Mouse (Mus musculus) embryo, embryonic 9.5 days (tissue): ENCODE measurements around the gene Nek7.
A peak's percentile ranks its signal among the peaks of the same experiment; 100 is the strongest.

Experiments used
- DNase-seq: peaks from one replicate; pipeline ENCODE4 v3.0.0-alpha.2; 2017; ENCODE audit errors: extremely low spot score

Nek7 gene

GRCm38 (mm10) chr1:138619996-138620461 is at the start of gene Nek7:
TSS of gene Nek7 (minus strand) at chr1:138620141.
- DNase-seq, result peak; percentile 63

- no peak for DNase-seq
Observed at GRCm38 (mm10) chr1:138662342-138662741, 42.4 kb upstream of the Nek7 start.

- DNase-seq, result no peak
Observed at GRCm38 (mm10) chr1:138654212-138654611, 34.3 kb upstream of the Nek7 start.

GRCm38 (mm10) chr1:138644991-138645390 is 25.1 kb upstream of the Nek7 start:
- DNase-seq, result no peak

GRCm38 (mm10) chr1:138643306-138643830 is 23.4 kb upstream of the Nek7 start:
- no peak for DNase-seq

GRCm38 (mm10) chr1:138640934-138641461 is 21.1 kb upstream of the Nek7 start:
- DNase-seq, result no peak

GRCm38 (mm10) chr1:138637850-138638249 is 17.9 kb upstream of the Nek7 start:
- no peak for DNase-seq

GRCm38 (mm10) chr1:138634561-138634960 is 14.6 kb upstream of the Nek7 start:
- DNase-seq, result no peak

- DNase-seq, result no peak
Observed at GRCm38 (mm10) chr1:138628919-138629318, 9.0 kb upstream of the Nek7 start.

- no peak for DNase-seq
Observed at GRCm38 (mm10) chr1:138628486-138628885, 8.5 kb upstream of the Nek7 start.

GRCm38 (mm10) chr1:138627804-138628203 is 7.9 kb upstream of the Nek7 start:
- DNase-seq, result no peak

GRCm38 (mm10) chr1:138626288-138626687 is 6.3 kb upstream of the Nek7 start:
- DNase-seq, result no peak

GRCm38 (mm10) chr1:138623870-138624269 is 3.9 kb upstream of the Nek7 start:
- no peak for DNase-seq

GRCm38 (mm10) chr1:138622831-138623230 is 2.9 kb upstream of the Nek7 start:
- DNase-seq, result no peak

- DNase-seq, result no peak
Observed at GRCm38 (mm10) chr1:138622431-138622830, 2.5 kb upstream of the Nek7 start.

GRCm38 (mm10) chr1:138619114-138619971 is 598 bp downstream of the Nek7 start:
- peak; percentile 91 for DNase-seq

- peak; percentile 84 for DNase-seq
Observed at GRCm38 (mm10) chr1:138618012-138618354, 2.0 kb downstream of the Nek7 start.

GRCm38 (mm10) chr1:138617279-138618011 is 2.5 kb downstream of the Nek7 start:
- DNase-seq, result no peak

- DNase-seq, result no peak
Observed at GRCm38 (mm10) chr1:138615388-138615787, 4.6 kb downstream of the Nek7 start.

GRCm38 (mm10) chr1:138614552-138615287 is 5.2 kb downstream of the Nek7 start:
- DNase-seq, result no peak

- no peak for DNase-seq
Observed at GRCm38 (mm10) chr1:138612177-138612576, 7.8 kb downstream of the Nek7 start.

- DNase-seq, result no peak
Observed at GRCm38 (mm10) chr1:138609176-138609575, 10.8 kb downstream of the Nek7 start.
